Mouse (Mus musculus) testis, adult 2 months (tissue): ENCODE measurements around the gene Zfp318.

ENCODE experiments used
- CTCF ChIP-seq: fragments of 200-500 bp; IDR thresholded peaks from 2 replicates; pipeline ENCODE4 v1.5.1; 2012; ENCODE audit warnings: low read depth, mild to moderate bottlenecking, inconsistent platforms, low read length, moderate library complexity; ENCODE audit not compliant: control insufficient read depth, insufficient read depth, insufficient replicate concordance
- POLR2A ChIP-seq: fragments of 200-500 bp; IDR thresholded peaks from 2 replicates; pipeline ENCODE4 v1.6.1; 2012; ENCODE audit warnings: low read depth, mild to moderate bottlenecking, inconsistent platforms, low read length, moderate library complexity; ENCODE audit not compliant: control insufficient read depth

- no peak for TF ChIP-seq CTCF
- TF ChIP-seq POLR2A: no peak
Measured at GRCm38 (mm10) chr17:46351026-46351700, 32.4 kb upstream of the Zfp318 start.
